Mouse (Mus musculus): Measurements from ENCODE around the gene Cluh.

Cluh gene

GRCm38 (mm10) chr11:74647966-74648365 is 1.3 kb upstream of the Cluh start:
- no peak for DNase-seq (ENCODE audit: low read depth, low spot score)

DNA sequence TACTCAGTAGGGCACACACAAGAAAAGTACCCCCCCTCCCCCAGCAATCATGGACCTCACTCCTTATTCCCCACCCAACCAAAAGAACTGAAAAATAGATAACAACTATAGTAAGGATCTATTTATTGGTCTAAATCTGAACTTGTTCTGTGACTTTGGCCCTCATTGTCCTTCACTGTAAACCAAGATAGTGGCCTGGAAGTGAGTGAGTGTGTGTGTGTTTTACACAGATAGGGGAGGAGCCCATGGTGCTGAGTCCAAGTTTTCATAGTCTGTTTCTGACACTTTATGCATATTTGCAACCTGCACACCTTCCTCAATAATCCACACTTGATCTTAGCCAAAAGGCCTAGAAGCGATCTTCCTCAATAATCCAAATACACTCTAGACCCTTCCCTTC is 619 bp upstream of the Cluh start:
- DNase-seq (ENCODE audit: low read depth, low spot score): no peak

DNA sequence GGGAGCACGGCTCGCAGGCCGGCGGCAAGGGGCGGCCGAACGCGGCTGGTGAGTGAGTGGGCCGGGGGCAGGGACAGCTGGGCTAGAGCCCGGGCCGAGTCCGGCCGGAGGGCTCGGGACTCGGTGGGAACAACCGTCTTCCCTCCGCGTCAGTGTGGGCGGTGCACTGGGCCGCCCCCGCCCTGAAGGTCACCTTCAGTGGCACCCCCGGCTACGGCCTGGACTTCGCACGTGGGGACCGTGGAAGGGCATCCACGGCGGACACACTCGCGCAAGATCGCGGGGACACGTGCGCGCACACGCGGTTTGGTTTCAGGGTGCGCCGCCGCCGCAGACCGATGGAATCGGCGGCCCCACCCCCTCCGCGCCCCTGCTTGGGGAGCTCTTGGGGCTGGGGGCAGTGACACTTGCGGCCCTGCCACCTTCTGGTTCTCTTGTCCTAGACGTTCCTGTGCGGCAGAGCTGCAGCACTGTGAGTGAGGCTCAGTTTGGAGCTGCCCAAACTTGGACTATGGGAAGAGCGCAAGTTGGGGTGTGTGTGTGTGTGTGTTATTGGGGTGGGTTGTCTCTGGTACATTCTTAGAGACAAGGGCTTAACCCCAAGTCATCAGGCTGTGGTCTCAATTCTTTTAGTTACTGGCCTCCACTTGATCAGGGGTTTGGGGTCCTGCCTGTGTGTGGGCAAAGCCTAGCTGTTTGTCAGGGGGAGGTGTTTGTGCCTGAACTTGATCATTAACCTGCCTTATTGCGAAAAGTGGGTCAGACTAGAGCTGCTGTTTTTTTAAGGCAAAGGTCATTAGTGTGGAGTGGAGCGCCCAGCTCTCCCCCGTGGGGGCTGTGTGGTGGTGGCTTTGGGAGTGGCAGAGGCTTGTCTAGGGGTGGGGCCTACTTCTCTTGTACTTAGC is 604 bp downstream of the Cluh start:
- DNase-seq (ENCODE audit: low read depth, low spot score): no peak

GRCm38 (mm10) chr11:74650576-74651100 is 1.3 kb downstream of the Cluh start:
- no peak for DNase-seq (ENCODE audit: low read depth, low spot score)

- DNase-seq (ENCODE audit: low read depth, low spot score): no peak
Measured at GRCm38 (mm10) chr11:74652791-74653191, 3.5 kb downstream of the Cluh start.

GRCm38 (mm10) chr11:74653385-74653784 is 4.1 kb downstream of the Cluh start:
- DNase-seq (ENCODE audit: low read depth, low spot score): no peak

DNA sequence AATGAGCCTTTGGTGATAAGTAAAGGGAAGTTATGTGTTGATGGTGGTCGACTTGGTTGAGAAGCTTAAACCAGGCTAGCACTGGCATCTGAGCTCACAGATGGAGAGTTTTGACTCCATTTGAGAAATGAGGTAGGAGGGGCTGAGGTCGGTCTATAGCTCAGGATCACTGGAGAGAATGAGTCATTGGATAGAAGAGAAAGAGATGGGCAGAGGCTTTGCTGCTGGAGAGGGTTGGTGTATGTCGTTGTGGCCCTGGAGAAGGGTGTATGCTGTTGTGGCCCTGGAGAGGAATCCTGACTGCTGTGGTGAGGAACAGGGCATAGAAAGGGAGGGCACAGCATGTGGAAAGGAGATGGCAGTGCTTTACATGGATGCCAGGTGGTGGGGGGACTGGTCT is 6.6 kb downstream of the Cluh start:
- no peak for DNase-seq (ENCODE audit: low read depth, low spot score)

- DNase-seq (ENCODE audit: low read depth, low spot score): no peak
Measured at GRCm38 (mm10) chr11:74660336-74660735, 11.0 kb downstream of the Cluh start.

- DNase-seq (ENCODE audit: low read depth, low spot score): no peak
Measured at GRCm38 (mm10) chr11:74661641-74662040, 12.3 kb downstream of the Cluh start.

DNA sequence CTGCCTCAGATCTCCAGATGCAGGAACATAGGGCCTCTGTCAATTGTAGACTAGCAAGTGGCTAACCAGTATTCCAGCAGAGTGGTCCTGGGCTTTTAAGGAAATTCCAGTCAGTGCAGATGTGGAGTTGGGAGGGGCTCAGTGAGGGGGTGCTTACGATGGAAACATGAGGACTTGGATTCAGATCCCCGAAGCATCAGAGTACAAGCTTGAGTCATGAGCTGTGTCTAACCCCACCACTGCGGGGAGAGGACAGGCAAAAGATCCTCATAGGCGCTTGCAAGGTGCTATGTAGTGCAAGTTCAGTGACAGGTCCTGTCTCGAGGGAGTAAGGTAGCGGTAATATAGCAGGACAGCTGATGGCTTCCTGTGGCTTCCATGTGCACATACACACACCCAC is 12.9 kb downstream of the Cluh start:
- DNase-seq (ENCODE audit: low read depth, low spot score): no peak

DNA sequence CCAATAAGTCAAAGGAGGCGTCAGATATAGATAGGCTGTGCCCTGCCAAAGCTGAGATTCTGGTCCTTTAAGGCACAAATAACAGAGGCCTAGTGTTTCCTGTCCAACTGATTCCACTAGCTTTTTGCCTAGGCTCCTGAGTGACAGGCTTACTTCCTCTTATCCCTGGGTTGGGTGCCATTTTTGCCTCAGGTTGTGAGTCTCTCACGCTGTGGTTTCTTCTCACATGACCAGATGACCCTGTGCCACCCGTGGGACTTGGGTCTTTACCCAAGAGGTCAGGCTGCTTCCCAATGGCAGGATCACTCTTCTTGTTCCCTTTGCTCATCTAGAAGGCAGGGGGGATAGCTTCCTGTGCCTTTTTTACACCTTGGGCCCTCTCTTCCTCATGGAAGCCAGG is 15.0 kb downstream of the Cluh start:
- DNase-seq (ENCODE audit: low read depth, low spot score): no peak

GRCm38 (mm10) chr11:74664906-74665305 is 15.6 kb downstream of the Cluh start:
- DNase-seq (ENCODE audit: low read depth, low spot score): no peak

DNA sequence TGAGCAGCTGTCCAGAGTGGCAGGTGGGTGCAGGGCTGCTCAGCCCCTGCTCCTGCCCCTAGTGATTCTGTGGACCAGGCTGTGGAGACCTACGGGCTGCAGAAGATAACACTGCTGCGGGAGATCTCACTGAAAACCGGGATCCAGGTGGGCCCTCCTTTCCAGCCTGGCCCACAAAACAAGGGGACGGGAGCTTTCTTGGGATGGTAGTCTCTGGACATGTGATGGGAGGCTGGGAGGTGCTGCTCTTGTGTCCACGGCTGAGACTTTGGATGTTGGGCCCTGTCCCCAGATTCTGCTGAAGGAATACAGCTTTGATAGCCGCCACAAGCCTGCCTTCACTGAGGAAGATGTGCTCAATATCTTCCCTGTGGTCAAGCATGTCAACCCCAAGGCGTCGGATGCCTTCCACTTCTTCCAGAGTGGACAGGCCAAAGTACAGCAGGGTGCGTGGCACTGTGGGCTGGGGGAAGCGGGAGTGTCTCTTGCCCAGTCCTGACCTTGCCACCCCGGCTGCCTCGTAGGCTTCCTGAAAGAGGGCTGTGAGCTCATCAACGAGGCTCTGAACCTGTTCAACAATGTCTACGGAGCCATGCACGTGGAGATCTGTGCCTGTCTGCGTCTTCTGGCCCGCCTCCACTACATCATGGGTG is 16.5 kb downstream of the Cluh start:
- no peak for DNase-seq (ENCODE audit: low read depth, low spot score)

- no peak for DNase-seq (ENCODE audit: low read depth, low spot score)
Measured at GRCm38 (mm10) chr11:74666284-74666652, 17.0 kb downstream of the Cluh start.

- no peak for DNase-seq (ENCODE audit: low read depth, low spot score)
Measured at GRCm38 (mm10) chr11:74666776-74667581, 17.7 kb downstream of the Cluh start.

DNA sequence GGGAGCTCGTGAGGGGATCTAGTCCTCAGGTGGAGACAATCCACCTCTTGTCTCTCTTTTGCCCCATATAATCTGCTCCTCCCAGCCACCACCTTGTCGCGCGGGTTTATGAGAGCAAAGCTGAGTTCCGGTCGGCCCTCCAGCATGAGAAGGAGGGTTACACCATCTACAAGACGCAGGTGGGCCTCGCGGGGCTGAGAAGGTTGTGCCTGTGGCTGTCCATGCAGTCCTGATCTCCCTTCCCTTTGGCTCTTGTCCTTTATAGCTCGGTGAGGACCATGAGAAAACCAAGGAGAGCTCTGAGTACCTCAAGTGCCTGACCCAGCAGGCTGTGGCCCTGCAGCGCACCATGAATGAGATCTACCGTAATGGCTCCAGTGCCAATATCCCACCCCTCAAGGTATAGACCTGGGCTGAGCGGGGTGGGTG is 18.3 kb downstream of the Cluh start:
- no peak for DNase-seq (ENCODE audit: low read depth, low spot score)

DNA sequence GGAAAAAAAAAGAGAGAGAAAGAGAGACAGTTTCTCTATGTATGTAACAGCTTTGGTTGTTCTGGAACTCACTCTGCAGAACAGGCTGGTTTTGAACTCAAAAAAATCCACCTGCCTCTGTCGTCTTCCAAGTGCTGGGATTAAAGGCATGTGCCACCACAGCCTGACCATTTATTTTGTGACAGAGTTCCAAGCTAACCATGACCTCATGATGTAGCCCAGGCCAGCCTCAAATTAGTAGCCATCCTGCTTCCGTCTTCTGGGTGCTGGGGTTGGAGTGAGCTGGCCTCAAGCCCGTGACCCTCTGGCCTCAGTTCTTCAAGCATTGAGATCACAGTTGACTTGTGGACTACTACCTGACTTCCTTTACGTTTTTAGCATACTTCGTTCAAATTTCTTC is 19.2 kb downstream of the Cluh start:
- DNase-seq (ENCODE audit: low read depth, low spot score): no peak

- DNase-seq (ENCODE audit: low read depth, low spot score): no peak
Measured at GRCm38 (mm10) chr11:74668971-74669370, 19.7 kb downstream of the Cluh start.

GRCm38 (mm10) chr11:74670151-74670550 is 20.9 kb downstream of the Cluh start:
- no peak for DNase-seq (ENCODE audit: low read depth, low spot score)

- no peak for DNase-seq (ENCODE audit: low read depth, low spot score)
Measured at GRCm38 (mm10) chr11:74671013-74671412, 21.7 kb downstream of the Cluh start.

GRCm38 (mm10) chr11:74671839-74672238 is 22.5 kb downstream of the Cluh start:
- no peak for DNase-seq (ENCODE audit: low read depth, low spot score)

DNA sequence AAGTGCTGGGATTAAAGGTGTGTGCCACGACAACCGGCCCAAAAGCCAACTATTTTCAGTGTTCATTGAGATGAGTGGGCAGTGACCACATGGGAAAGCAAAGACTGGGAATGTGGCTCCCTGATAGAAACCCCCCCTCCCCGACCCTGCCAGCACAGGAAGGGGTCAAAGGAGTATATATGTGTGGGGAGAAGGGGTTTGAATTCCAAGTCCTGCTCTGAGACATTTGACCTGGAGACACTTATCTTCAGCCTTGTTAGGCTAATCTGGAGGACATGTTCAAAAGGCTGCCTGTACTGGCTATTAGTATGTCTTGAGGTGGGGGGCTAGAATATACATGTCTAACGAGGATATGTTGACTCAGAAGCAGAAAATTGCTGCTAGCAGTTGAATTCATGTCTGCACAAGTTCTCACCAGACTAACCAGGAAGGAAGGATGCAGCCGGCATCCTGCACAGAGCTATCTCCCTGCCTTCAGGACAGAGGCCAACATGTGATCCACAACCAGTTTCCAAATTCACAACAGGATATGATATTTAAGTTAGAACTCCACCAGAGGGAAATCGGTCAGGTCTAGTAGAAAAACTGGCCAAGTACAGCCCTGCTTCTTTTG is 23.7 kb downstream of the Cluh start:
- no peak for DNase-seq (ENCODE audit: low read depth, low spot score)
